Mouse (Mus musculus): ENCODE data around the gene Sf3b6. TPM values are rescaled to one million over a fixed set of nuclear protein-coding genes. Genes with fewer than 3 reads are reported as not detected.
A peak's percentile ranks its signal among the peaks of the same experiment; 100 is the strongest.

The Sf3b6 gene
- polyA plus RNA-seq (2012; rRNA removed) = 79.8 and 83.7 TPM in 2 replicates

DNA sequence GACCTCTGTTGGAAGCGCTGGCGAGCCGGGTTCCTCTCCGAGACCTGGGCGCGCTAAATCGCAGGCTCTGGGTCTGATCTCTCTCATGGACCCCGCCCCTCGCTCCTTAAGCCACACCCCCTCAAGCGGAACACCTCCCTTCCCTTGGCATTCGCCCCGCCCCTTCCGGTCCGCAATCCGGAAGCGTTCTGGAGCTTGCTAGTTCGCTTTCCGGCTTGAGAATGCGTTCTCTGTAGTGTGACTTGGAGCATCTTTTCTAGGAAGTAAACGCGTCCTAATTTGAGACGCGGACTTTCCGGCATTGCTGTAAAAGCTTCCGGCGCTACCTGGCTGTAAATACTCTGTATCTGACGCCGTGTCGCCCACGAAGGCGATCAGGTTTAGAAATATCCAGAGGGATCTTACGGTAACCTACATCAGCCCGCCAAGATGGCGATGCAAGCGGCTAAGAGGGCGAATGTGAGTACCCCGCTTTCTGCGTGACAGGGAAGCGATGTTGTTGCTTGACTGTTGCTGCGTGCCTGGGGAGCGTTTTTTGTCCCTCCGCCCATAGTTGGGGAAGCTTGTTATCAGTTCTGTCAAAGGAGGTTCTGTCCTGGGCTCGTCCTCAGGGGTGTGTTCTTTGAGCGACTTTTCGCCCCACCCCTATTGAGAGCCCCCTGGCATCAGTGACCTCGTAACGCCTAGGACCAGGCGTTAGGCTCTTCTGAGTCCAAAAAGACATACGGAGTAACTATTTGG, at the start of gene Sf3b6:
Gene Sf3b6 (plus strand): TSS at position 184 of the 741 bp plus-strand sequence.
- under 1% methylated on average over 49 of the region's 49 CpGs for WGBS
- TF ChIP-seq CTCF (conservative IDR thresholded peaks at IDR 0.05; ENCODE audit: insufficient read depth, insufficient read length, low read depth, low read length) (no peak), POLR2A (IDR thresholded peaks at IDR 0.05; ENCODE audit: low read depth, low read length) (peak; percentile 57)
- Histone ChIP-seq H3K4me1 (ENCODE audit: control insufficient read depth, insufficient read depth, low read length) (peaks cover 6% of the 10 kb centered on the region; the same call in 1 of the 2 replicates), H3K27me3 (replicated peaks; ENCODE audit: control insufficient read depth, insufficient read depth, low read length) (no peaks in the 10 kb centered on the region), H3K36me3 (ENCODE audit: control insufficient read depth, insufficient read depth, low read length) (no peaks in the 10 kb centered on the region; the same call in 1 of the 2 replicates), H3K4me3 (ENCODE audit: insufficient read depth, low read depth, low read length) (peak within 1 kb of the TSS; percentile 88), H3K27ac (ENCODE audit: insufficient read depth, low read depth, low read length) (peak within 1 kb of the TSS; percentile 88)
- DNase-seq = peak; percentile 99

DNA sequence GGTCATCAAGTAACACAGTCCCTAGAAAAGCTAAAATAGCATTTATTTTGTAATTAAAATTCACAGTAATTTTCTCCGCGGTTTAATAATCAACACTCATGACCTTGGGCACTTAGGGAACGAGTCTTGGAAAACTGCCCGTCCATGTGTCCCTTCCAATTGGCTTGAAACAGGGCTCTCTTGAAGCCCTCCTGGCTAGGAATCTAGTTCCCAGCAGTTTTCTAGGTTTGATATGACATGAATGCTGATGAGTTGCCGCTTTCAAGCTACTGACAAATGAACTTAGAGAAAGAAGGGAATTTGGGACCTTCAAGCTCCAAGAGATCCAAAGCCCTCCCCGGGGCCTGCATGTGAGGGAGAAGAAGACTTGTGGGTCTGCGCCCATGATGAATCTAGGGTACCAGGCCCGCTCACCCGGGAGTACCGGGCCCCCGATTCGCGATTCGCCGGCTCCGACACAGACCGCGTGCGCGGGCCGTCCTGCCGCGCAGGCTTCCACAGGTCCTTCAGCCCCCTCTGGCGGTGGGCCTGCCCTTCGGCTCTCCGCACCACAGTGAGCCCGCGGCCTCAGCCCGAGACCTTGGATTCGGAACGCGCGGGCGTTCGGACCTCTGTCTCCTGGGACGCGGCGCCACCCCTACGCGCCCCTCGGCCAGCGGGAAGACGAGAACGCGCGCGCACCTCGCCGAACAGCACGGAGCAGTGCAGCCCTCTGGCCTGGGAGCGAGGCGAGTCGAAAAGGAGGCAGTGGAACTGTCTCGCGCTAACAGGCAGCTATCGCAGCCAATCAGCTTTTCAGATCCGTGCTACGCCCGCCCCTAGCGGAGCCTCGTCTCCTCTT, 48.6 kb upstream of the Sf3b6 start, which contains the start of the genes Pfn4 and Fam228b:
Gene Pfn4 (plus strand): TSS at position 531 of the 841 bp plus-strand sequence.
Gene Fam228b (minus strand): TSS at position 776 of the 841 bp plus-strand sequence.
- no peaks in the 10 kb centered on the region for H3K36me3 ChIP-seq (ENCODE audit: control insufficient read depth, insufficient read depth, low read length)
- peak; percentile 98 for DNase-seq
- 2% methylated on average over 61 of the region's 61 CpGs for WGBS
- H3K4me3 ChIP-seq (ENCODE audit: insufficient read depth, low read depth, low read length) = peak within 1 kb of the TSS; percentile 75
- no peaks in the 10 kb centered on the region for H3K27me3 ChIP-seq (replicated peaks; ENCODE audit: control insufficient read depth, insufficient read depth, low read length)
- peaks cover 4% of the 10 kb centered on the region; the same call in 1 of the 2 replicates for H3K4me1 ChIP-seq (ENCODE audit: control insufficient read depth, insufficient read depth, low read length)
- TF ChIP-seq CTCF (conservative IDR thresholded peaks at IDR 0.05; ENCODE audit: insufficient read depth, insufficient read length, low read depth, low read length) = peak; percentile 71
- no peak for TF ChIP-seq POLR2A (IDR thresholded peaks at IDR 0.05; ENCODE audit: low read depth, low read length)
- H3K27ac ChIP-seq (ENCODE audit: insufficient read depth, low read depth, low read length) = peak within 1 kb of the TSS; percentile 93

DNA sequence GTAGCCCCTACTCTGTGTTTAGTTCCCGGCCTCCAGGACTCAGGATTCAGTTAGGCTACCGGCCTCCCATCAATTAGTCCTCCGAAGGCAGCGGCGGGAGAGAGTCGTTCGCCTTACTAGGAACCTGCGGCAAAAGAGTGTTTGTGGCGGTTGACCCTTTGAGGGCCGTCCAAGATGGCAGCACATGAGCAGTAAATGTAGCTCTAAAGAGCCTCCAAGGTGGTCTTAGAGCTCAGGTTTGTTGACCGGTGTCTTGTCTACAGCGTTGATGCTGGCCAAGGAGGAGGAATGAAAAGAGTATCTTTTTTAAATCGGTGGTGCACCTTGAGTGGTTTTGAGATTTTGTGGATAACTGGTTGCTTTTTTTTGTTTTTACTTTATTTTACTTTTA, 48.0 kb upstream of the Sf3b6 start:
- Histone ChIP-seq H3K27ac (ENCODE audit: insufficient read depth, low read depth, low read length) (0 out of 2 replicates have a peak overlapping the region, but pooled peaks have one; percentile 61), H3K27me3 (replicated peaks; ENCODE audit: control insufficient read depth, insufficient read depth, low read length) (no peaks in the 10 kb centered on the region), H3K36me3 (ENCODE audit: control insufficient read depth, insufficient read depth, low read length) (no peaks in the 10 kb centered on the region), H3K4me1 (ENCODE audit: control insufficient read depth, insufficient read depth, low read length) (peaks cover 4% of the 10 kb centered on the region; the same call in 1 of the 2 replicates), H3K4me3 (ENCODE audit: insufficient read depth, low read depth, low read length) (peak overlapping the region; percentile 75)
- no peak for TF ChIP-seq CTCF (conservative IDR thresholded peaks at IDR 0.05; ENCODE audit: insufficient read depth, insufficient read length, low read depth, low read length)
- TF ChIP-seq POLR2A (IDR thresholded peaks at IDR 0.05; ENCODE audit: low read depth, low read length) = no peak
- 18% methylated on average over 13 of the region's 13 CpGs for WGBS
- DNase-seq = no peak

DNA sequence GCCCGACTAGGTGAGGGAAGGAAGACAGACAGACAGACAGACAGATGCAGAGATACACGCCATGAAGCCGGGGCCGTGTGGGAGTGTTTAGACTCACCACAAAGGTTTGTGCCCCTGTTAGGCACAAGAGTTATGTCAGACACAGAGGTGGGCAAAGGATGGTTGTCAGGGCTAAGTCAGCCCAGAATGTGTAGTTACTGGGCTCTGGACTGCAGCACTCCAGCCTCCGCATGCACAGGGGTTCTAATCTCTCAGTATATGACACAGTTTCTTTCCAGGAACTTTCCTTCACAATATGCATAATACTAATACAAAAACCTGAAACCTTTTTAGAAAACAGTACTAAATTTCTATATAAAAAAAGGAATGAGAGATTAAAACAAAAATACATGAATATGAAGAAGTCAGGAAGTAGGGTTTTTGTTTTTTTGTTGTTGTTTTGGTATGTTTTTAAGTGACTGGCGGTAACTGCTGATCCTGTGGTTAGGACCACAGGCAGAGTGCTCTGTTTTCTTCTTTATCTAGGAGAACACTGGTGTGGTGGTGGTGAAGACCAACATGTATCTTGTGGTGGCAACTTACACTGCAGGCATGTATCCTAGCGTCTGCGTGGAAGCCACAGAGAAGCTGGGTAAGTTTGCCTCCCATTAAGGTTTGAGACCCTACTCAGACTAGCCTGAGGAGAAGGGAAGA, 42.3 kb upstream of the Sf3b6 start:
- Histone ChIP-seq H3K4me1 (ENCODE audit: control insufficient read depth, insufficient read depth, low read length) (no peaks in the 10 kb centered on the region), H3K4me3 (ENCODE audit: insufficient read depth, low read depth, low read length) (no peak overlapping the region), H3K27ac (ENCODE audit: insufficient read depth, low read depth, low read length) (no peak overlapping the region), H3K36me3 (ENCODE audit: control insufficient read depth, insufficient read depth, low read length) (no peaks in the 10 kb centered on the region), H3K27me3 (replicated peaks; ENCODE audit: control insufficient read depth, insufficient read depth, low read length) (no peaks in the 10 kb centered on the region)
- no peak for DNase-seq
- no peak for TF ChIP-seq POLR2A (IDR thresholded peaks at IDR 0.05; ENCODE audit: low read depth, low read length)
- no peak for TF ChIP-seq CTCF (conservative IDR thresholded peaks at IDR 0.05; ENCODE audit: insufficient read depth, insufficient read length, low read depth, low read length)
- 84% methylated on average over 8 of the region's 8 CpGs for WGBS

DNA sequence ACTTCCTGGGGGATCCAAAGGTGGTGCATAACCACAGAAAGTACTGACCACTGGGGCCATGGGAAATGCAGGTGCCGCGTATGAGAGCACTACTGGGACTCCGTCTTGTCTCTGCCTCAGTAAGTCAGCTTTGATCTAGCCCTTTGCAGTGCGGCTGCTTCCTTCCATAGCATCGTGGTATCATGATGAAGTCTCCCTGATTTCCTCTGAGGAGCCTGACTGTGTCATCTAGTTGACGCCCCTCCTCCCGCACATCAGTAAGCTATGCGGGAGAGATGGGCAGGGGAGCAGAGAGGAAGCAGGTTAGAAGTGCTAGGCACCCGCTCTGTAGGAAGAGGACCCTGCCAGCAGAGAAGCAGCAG, 41.8 kb upstream of the Sf3b6 start:
- TF ChIP-seq CTCF (conservative IDR thresholded peaks at IDR 0.05; ENCODE audit: insufficient read depth, insufficient read length, low read depth, low read length) (no peak), POLR2A (IDR thresholded peaks at IDR 0.05; ENCODE audit: low read depth, low read length) (no peak)
- no peaks in the 10 kb centered on the region for H3K36me3 ChIP-seq (ENCODE audit: control insufficient read depth, insufficient read depth, low read length)
- no peaks in the 10 kb centered on the region for H3K27me3 ChIP-seq (replicated peaks; ENCODE audit: control insufficient read depth, insufficient read depth, low read length)
- no peak for DNase-seq
- WGBS = 77% methylated on average over 9 of the region's 9 CpGs
- H3K4me1 ChIP-seq (ENCODE audit: control insufficient read depth, insufficient read depth, low read length) = no peaks in the 10 kb centered on the region
- H3K27ac ChIP-seq (ENCODE audit: insufficient read depth, low read depth, low read length) = no peak overlapping the region
- H3K4me3 ChIP-seq (ENCODE audit: insufficient read depth, low read depth, low read length) = no peak overlapping the region

DNA sequence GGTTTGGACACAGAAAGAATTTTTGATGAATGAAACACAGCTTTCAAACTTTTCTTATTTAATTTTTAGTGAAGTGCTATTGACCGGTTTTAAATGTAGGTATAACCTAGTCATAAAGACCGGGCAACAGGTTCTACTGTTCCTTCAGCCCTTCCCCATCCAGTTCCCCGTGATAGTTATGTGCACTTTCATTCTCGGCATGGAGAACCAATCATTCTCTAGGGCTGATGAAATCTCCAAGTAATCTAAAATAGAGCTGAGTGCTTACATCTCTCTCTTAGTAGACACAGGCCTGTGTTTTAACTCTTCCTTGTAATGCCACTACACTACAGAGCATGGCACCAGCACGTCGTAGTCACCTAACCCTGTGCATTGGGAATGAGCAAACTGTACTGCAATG, 39.6 kb upstream of the Sf3b6 start:
- TF ChIP-seq POLR2A (IDR thresholded peaks at IDR 0.05; ENCODE audit: low read depth, low read length) (no peak), CTCF (conservative IDR thresholded peaks at IDR 0.05; ENCODE audit: insufficient read depth, insufficient read length, low read depth, low read length) (no peak)
- Histone ChIP-seq H3K4me3 (ENCODE audit: insufficient read depth, low read depth, low read length) (no peak overlapping the region), H3K27me3 (replicated peaks; ENCODE audit: control insufficient read depth, insufficient read depth, low read length) (no peaks in the 10 kb centered on the region), H3K27ac (ENCODE audit: insufficient read depth, low read depth, low read length) (no peak overlapping the region), H3K36me3 (ENCODE audit: control insufficient read depth, insufficient read depth, low read length) (no peaks in the 10 kb centered on the region), H3K4me1 (ENCODE audit: control insufficient read depth, insufficient read depth, low read length) (no peaks in the 10 kb centered on the region)
- DNase-seq = no peak
- WGBS = 85% methylated on average over 6 of the region's 6 CpGs
